Mouse (Mus musculus) lung, postnatal 14 days (tissue): ENCODE results near the gene Dkk2.
"Not testable (repeated sequence)": the region's sequence is repeated elsewhere in the genome, so short reads cannot be mapped to it uniquely, and the experiment has no call there.

Source experiments
- DNase-seq: peaks from one replicate; pipeline ENCODE4 v3.0.0; 2021

The Dkk2 gene

GRCm38 (mm10) chr3:132085112-132085822 is at the start of gene Dkk2:
Dkk2 (plus strand) TSS chr3:132085292.
- DNase-seq: peak; percentile 9

GRCm38 (mm10) chr3:132036704-132037103 is 48.4 kb upstream of the Dkk2 start:
- DNase-seq: no peak

GRCm38 (mm10) chr3:132037670-132038069 is 47.4 kb upstream of the Dkk2 start:
- DNase-seq: no peak

GRCm38 (mm10) chr3:132040066-132040465 is 45.0 kb upstream of the Dkk2 start:
- DNase-seq: no peak

- DNase-seq: no peak
Measured at GRCm38 (mm10) chr3:132050884-132051457, 34.1 kb upstream of the Dkk2 start.

- DNase-seq: not testable (repeated sequence)
Measured at GRCm38 (mm10) chr3:132062816-132063215, 22.3 kb upstream of the Dkk2 start.

GRCm38 (mm10) chr3:132063374-132063773 is 21.7 kb upstream of the Dkk2 start:
- DNase-seq: no peak

GRCm38 (mm10) chr3:132063966-132064365 is 21.1 kb upstream of the Dkk2 start:
- no peak for DNase-seq

- DNase-seq: no peak
Measured at GRCm38 (mm10) chr3:132064920-132065319, 20.2 kb upstream of the Dkk2 start.

- no peak for DNase-seq
Measured at GRCm38 (mm10) chr3:132070949-132071348, 14.1 kb upstream of the Dkk2 start.

GRCm38 (mm10) chr3:132084018-132084417 is 1.1 kb upstream of the Dkk2 start:
- DNase-seq: peak; percentile 41

GRCm38 (mm10) chr3:132084680-132085079 is 412 bp upstream of the Dkk2 start:
- DNase-seq: no peak

- no peak for DNase-seq
Measured at GRCm38 (mm10) chr3:132085823-132086350, 795 bp downstream of the Dkk2 start.

GRCm38 (mm10) chr3:132086461-132086860 is 1.4 kb downstream of the Dkk2 start:
- no peak for DNase-seq

GRCm38 (mm10) chr3:132087011-132087486 is 2.0 kb downstream of the Dkk2 start:
- DNase-seq: peak; percentile 10

GRCm38 (mm10) chr3:132092983-132093382 is 7.9 kb downstream of the Dkk2 start:
- DNase-seq: no peak

- DNase-seq: no peak
Measured at GRCm38 (mm10) chr3:132096296-132096695, 11.2 kb downstream of the Dkk2 start.

GRCm38 (mm10) chr3:132100746-132101145 is 15.7 kb downstream of the Dkk2 start:
- DNase-seq: no peak

- DNase-seq: no peak
Measured at GRCm38 (mm10) chr3:132103020-132103419, 17.9 kb downstream of the Dkk2 start.

- peak; percentile 48 for DNase-seq
Measured at GRCm38 (mm10) chr3:132103454-132103853, 18.4 kb downstream of the Dkk2 start.

- no peak for DNase-seq
Measured at GRCm38 (mm10) chr3:132115772-132116511, 30.9 kb downstream of the Dkk2 start.

- no peak for DNase-seq
Measured at GRCm38 (mm10) chr3:132121344-132121743, 36.3 kb downstream of the Dkk2 start.

GRCm38 (mm10) chr3:132122581-132122980 is 37.5 kb downstream of the Dkk2 start:
- DNase-seq: no peak
